Mouse (Mus musculus): ENCODE results near the gene Prkx.

Gene Prkx

DNA sequence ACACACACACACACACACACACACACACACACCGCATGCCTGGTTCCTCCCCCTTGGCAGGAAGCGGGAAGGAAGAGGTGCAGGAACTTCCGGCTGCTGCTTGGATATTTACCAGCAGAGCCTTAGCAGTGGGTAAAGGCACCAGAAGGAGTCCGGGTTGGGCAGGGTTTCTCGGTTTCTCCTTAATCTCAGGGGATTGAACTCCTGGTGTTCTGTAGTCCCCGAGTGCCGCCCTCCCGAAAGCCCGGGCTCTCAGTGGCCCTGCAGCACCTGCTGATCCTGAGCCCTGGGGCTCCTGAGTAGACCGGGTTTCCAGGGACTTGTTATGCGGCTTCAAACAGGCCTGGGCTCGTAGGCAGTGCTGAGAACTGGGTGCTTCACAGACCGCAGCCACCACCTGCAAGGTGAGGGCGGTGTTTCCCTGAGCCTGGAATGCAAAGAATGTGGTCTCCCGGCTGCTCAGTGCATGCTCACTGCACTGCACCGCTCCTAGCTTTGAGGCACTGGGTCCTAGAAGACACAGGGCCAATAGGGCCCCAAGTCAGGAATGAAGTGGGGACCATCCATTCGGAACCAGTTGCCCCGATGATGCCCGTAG is at the start of gene Prkx:
Gene Prkx (minus strand): TSS at position 41 of the 598 bp plus-strand sequence.
- no peak for DNase-seq

DNA sequence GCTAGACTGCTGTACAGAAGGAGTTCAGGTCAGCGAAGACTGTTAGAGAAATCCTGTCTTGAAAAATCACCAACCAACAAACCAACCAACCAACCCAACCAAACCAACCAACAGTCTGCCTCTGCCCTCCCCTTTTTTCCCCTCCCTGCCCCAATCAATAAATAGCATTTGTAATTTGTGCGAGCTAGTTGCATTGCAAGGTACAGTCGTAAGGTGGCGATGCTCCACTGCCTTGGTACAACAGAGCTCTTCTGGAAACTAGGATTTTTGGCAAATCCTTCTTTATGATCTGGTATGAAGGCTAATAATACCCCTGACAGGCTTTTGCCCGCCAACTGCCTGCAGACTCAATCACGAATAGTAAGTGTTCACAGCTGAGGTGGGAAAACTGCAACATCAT is 16.0 kb upstream of the Prkx start:
- DNase-seq = peak; percentile 8

DNA sequence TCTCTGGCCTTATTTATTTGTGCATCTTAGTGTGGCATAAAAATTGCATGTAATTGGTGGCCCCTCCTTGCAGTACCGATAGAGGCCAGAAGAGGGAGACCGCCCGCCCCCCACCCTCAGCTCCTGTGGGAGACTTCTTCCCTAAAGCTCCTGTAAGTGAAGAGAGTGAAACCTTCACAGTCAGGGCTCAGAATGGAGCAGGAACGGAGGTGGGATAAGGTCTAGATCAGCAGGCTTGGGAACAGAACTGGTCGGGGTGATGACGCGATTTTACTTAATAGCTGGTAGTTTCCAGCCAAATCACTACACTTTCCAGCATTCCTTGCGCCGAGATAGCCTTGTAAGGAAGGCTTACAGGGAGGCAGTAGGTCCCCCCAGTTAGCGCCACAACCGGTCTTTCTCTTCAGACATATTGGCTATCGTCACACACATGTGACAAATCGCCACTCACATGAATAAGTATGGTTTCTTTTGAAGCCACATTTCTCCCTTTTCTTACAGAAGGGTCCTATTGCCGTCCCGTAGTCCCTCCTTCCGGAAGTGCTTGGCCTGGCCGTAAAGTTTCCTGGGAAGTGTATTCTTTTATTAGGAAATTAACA is 14.6 kb upstream of the Prkx start:
- DNase-seq = peak; percentile 41

DNA sequence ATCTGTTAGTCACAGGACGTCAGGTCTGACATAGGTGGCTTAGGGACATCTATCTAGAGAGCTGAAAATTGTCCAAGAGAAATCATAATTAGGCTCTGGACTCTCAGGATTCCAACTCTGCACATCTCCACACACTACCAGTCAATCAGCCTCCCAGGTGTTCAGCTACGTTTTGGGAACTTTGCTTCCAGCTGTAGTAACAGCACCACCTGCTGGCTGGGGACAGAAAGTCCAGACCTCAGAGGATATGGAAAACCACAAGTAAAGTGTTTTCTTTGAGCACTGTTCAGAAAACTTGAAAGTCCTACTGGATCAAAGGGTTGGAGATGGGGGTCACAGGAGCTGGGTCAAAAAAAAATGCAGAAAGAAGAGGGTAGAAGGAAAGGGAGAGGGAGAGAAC is 12.5 kb upstream of the Prkx start:
- DNase-seq = no peak

DNA sequence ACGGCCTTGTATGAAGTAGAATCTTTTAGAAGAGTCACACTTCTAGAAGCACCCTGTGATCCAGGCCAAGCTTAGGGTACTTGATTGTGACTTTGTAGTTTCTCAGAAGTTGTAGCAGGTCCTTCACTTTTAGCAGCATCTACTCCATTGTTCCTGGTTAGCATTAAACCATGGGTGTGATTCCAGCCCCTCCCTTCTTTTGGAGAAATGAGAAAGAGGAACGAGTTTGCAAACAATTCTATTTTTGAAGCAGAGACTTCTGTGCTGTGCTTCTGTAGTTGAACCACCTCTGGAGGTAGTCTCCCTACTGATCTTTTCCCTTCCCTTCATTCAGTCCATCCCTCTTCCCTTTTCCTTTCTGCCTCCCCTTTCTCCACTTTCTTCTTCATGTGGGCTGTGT is 6.2 kb upstream of the Prkx start:
- DNase-seq = no peak

DNA sequence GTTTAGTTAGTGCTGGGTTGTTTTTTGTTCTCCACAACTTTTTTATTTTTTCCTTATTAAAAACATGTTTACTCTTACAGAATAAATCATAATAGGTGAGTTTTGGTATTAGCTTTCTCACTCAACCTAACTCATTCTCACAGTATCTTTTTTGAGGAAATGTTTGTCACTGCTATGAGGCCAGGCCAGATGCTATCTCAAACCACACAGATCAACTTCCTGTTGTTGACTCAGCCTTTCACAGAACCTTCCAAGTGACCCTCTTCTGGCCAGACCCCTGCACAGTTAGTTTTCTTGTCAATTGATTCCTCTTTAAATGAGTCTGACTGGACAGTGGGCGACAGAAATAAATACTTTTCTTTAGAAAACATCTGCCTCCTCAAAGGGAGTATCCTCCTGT is 5.5 kb upstream of the Prkx start:
- no peak for DNase-seq

DNA sequence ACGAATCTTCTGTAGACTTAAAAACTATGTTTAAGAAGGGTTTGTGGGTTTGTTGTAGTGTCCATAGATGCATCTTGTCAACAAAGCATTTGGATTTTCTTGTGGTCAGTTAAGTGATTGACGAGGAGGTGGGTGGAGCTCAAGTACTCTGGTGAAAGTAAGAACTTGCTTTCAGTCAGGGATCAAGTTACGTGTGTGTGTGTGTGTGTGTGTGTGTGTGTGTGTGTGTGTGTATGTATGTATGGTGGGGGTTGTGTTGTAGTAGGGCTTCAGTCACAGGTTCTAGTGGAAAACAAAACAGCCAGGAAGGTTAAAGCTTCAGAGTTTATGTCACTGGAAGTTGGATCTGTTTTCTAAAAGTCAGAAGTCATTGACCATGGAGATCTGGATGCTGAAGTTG is 3.5 kb upstream of the Prkx start:
- no peak for DNase-seq

DNA sequence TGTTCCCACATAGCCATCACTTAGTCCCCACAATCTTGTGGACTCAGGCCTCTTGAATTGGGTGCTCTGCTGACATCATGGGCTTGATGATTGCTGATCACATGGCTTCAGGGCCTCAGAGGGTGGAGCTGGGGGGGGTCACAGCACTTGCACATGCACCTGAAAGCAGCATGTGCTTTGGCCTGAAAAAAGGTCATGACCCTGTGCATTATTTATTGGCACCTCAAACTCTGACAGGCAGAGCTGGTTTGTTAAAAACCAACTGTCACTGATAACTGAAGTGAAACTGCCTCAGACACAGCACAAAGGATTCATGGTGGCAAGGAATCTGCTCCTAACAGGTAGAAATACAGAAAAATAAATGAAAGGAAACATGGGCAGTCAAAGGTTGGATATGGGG is 1.7 kb upstream of the Prkx start:
- DNase-seq = no peak

DNA sequence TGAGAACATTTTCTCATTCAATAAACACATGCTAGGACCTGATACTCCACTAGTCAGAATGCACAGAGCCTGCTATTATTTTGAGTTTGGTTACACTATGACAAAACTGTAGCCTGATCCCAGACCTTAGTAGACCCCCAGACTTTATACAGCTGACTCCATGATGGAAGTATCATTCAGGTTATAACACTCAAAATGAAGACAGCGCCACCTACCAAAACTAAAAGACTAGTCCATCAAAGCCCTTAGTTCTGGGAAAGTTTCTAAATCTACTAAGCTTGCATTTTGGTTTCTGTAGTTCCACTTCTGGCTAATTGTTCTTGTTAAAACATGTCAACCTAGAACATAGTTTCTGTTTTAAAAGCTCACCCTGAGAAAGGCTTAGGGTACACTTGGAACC is 838 bp upstream of the Prkx start:
- DNase-seq = no peak

DNA sequence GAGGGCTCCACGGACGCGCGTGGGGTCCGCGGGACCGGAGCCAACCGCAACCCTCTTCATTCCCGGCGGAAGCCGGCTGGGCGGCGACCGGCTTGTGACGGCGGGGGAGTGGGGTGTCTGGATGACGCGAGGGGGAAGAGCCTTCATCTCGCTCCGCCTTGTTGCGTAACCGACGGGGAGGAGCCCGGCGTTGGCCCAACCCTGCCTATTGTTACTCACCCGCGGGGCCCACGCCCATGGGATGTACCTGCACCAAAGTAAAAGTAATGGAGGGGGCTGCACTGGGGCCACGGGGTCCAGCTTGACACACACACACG is 262 bp downstream of the Prkx start:
- DNase-seq = peak; percentile 91

DNA sequence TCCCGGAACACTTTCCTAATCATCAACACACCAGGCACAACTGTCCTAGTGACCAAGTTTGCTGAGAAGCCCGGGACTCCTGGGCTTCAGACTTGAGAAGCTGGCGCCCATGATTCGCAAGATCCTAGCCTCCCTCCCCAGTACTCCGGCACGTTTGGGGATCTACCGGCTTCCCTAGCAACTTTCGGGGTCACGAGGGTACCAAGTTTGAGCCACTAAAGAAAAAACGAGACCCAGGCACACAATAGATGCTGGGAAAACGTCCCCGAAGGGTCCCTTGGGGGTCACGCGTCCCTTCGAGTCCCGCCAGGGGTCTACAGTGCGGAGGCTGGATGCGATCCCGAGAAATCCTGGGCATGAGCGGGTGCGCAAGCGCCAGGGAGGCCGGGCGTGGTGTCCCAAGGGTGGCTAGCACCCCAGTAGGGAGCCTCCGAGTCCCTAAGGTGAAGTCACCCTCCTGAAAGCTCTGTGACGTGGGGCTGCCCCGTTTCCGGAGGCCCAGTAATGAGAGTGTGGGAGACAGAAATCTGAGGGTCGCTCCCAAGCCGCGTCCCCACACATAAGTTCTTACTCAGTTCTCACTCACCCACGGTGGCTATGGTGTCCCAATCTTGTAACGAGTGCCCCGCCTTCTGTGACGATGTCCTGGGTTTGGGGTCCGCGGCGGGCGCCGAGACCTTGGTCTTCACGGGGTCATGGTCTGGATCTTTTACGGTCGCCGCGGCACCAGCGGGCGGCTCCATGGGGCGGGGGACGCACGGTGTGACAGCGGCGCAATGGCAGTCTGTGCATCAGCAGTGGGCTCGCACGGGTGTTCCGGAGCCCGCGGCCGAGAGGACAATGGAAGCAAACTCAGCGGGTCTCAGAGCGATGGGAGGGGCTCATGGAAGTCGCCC is 868 bp downstream of the Prkx start:
- DNase-seq = no peak

DNA sequence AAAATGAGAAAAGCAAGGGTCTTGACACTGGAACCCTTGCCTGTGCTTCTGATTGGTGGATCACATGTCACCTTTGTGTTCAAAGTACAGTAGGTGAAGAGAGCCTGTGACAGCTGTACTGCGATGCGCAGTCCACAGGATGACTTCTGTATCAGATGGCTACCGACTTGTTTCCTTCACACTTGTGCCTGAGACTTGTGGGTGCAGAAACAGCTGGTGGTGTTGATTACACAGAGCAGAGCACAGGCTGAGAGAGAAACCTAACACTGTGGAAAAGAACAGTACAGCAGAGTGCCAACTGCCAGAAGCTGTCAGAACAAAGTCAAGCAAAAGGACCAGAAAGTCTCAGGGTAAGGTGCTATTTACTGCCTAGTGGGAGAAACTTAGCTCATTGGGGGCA is 7.4 kb downstream of the Prkx start:
- no peak for DNase-seq

DNA sequence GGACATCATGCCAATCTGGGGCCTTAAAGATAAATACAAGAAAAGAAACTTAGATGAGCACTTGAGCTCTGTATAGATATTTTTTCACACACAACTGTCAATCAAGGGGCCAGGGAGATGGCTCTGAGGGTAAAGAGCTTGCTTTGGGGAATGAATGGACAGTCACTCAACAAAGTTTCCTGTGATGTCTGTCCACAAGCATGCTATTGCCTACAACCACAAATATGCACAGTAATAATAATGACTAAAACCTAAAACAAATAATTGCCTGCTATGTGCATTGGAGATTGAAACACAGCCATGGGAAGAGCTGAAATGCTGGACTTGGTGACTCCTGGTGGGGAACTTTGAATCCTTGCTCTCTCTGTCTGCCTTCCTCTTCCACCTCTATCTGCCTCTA is 9.7 kb downstream of the Prkx start:
- no peak for DNase-seq

DNA sequence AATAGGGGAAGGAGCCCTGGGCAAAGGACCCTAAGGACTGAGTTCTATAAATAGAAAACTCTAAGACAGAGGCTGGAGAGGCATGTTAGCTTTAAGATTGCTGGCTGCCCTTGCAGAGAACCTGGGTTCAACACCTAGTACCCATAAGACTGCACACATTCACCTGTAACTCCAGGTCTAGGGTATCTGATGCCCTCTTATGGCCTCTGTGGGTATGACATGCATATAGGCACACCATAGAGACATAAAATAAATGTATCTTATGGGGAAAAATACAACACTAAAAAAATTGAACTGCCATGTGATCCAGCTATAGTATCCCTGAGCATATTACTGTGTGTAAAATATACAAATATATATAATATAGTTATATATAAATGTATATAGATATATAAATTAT is 18.3 kb downstream of the Prkx start:
- DNase-seq = no peak

DNA sequence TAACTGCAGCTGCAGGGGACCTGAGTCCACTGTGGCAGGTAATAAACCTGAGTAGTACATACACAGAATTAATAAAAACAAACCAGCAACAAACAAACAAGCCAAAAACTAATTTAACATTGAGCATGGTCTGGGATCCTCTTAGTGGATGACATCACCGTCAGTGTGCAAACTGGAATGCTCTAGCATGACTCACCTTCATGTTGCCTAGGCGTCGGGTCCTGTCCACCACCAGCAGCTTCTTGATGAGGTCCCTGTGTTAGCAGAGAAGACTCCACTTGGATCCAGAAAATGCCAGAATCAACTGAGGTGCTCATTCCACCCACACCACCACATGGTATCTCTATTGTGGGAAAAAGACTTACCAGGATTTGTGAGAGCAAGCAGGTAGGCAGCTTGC is 30.9 kb downstream of the Prkx start:
- no peak for DNase-seq

DNA sequence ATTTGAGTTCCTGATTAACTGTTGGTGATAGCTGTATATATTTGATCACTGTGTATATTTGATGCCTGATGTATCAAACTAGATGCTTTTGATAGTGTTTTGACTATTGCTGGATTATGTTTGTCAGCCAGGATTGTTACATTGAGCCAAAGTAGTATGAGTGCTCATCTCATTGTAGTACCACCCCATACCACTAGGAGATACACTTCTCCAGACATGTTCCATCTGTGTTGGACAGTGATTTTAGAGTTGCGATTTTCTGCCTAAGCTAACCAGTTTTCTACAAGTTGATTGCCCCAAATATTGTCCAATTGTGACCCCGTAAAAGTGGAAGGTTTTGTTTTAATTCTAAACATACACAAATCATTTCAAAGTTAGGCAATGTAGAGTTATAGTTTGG is 51.8 kb downstream of the Prkx start:
- DNase-seq = no peak

DNA sequence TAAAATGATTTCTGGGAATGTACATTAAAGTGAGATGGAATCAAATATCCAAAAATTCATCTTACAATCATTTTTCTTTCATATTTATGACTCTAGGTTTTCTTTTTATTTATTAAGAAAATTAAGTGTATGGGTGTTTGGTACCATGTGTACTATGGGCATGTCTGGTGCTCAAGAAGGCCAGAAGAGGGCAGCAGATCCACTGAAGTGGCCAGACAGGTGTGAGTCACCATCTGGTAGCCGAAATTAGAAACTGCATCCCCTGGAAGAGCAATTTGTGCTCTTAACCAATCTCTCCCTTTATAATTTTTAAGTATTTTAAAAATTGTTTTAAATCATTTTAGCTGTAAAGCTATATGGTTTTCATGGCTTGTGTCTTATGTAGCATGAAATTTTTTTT is 54.7 kb downstream of the Prkx start:
- no peak for DNase-seq

DNA sequence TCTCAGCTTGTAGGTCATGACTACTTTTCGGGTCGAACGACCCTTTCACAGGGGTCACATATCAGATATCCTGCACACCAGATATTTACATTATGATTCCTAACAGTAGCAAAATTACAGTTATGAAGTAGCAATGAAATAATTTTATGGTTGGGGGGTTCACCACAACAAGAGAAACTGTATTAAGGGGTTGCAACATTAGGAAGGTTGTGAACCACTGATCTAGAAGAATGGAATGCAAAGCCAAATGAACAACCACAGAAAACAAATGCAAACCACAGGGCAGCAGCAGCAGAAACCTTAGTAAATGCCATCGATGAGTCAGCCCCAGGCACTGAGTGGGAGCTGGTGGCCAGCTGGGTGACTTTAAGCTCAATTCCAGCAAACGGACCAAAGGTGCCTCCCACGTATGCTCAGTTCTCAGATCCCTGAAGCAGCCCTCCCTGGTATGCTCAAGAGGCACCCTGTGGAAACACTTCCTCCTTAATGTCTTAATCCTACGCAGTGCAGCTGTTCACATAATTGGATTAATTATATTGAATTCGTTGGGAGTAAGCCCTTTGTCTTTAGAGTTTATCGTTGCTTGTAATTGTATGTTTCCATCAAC is 62.0 kb downstream of the Prkx start:
- no peak for DNase-seq

DNA sequence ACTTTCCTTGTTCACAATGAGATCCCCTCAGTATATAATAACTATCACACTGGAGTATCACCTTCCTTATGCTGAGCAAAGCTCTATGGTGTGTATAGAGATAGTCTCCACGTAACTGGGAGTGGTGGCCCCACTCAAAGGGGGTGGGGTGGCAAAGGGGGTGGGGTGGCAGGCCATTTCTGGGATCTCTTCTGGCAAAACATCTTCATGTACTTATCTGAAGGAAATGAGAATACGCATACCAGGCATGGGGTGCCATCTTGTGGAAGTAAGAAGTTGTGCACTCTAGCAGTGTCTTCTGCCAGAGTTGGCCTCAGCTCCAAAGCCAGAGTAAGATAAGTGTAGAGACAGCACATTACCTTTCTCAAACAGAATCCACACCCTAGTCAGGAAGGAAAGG is 75.8 kb downstream of the Prkx start:
- DNase-seq = peak; percentile 6

Measured in cerebellum, adult 11-12 months (tissue).